In genomic region chr7:112760293-112760692, GRCm38 (mm10) we compare ENCODE assay signal across 8 mouse cellular contexts.
A peak's percentile ranks its signal among the peaks of the same experiment; 100 is the strongest.
DNase-seq lines count a peak whose midpoint lies in the region; ATAC-seq and TF ChIP-seq lines count a peak whose summit lies in the region.

No protein-coding gene starts in this region.

- TF ChIP-seq POLR2A in spleen, adult 2 months (IDR thresholded peaks at IDR 0.05; ENCODE audit: low read depth, low read length), result no peak

- H3K4me1 ChIP-seq in heart, embryonic 14.5 days (ENCODE audit: control insufficient read depth in 2 of 2, insufficient read depth in 2 of 2, low read length in 2 of 2), result peaks cover 47 to 96% of the 10 kb centered on the region in 2 experiments
- no peaks in the 10 kb centered on the region; the same call in 1 of the 2 replicates for H3K4me1 ChIP-seq in spleen, adult 2 months (ENCODE audit: control insufficient read depth, insufficient read depth, insufficient read length)
- peaks cover 44% of the 10 kb centered on the region for H3K4me1 ChIP-seq in hindbrain, embryonic 15.5 days (replicated peaks)
- peaks cover 43% of the 10 kb centered on the region for H3K4me1 ChIP-seq in stomach, embryonic 16.5 days (ENCODE audit: control insufficient read depth, insufficient read depth, low read length)

- ATAC-seq in heart, embryonic 14.5 days (ENCODE audit: insufficient number of reproducible peaks, insufficient read depth, low FRiP score, low read depth), result no peak
- no peak for ATAC-seq in hindbrain, embryonic 15.5 days (ENCODE audit: low FRiP score, low read depth)
- no peak for ATAC-seq in stomach, embryonic 16.5 days (ENCODE audit: insufficient read depth, low FRiP score)

- peak overlapping the region; percentile 41 for H3K9ac ChIP-seq in heart, embryonic 14.5 days (ENCODE audit: low read length)
- H3K9ac ChIP-seq in hindbrain, embryonic 15.5 days, result no peak overlapping the region
- H3K9ac ChIP-seq in stomach, embryonic 16.5 days (ENCODE audit: low read length), result no peak overlapping the region

- H3K4me2 ChIP-seq in heart, embryonic 14.5 days (ENCODE audit: low read length), result no peak overlapping the region
- H3K4me2 ChIP-seq in hindbrain, embryonic 15.5 days, result no peak overlapping the region
- no peak overlapping the region for H3K4me2 ChIP-seq in stomach, embryonic 16.5 days (ENCODE audit: low read depth, low read length)

- DNase-seq in heart, adult 18-20 months, result no peak
- DNase-seq in spleen, adult 2 months (ENCODE audit: low read depth in 1 of 2, low spot score in 2 of 2), result no peak
- no peak for DNase-seq in spleen, postnatal 14 days (ENCODE audit: low spot score in 2 of 2)
- DNase-seq in cerebellum, postnatal 4 days (ENCODE audit: low spot score in 2 of 2), result no peak
- DNase-seq in frontal cortex, adult 2 months (ENCODE audit: extremely low spot score in 1 of 2, low spot score in 1 of 2), result no peak

- H3K4me3 ChIP-seq in heart, embryonic 14.5 days (ENCODE audit: control insufficient read depth in 1 of 2, insufficient read depth in 1 of 2, low read depth in 1 of 2, low read length in 2 of 2), result no peak overlapping the region
- H3K4me3 ChIP-seq in spleen, adult 2 months (ENCODE audit: extremely low read depth, insufficient read depth, insufficient read length), result no peak overlapping the region
- H3K4me3 ChIP-seq in hindbrain, embryonic 15.5 days, result no peak overlapping the region
- H3K4me3 ChIP-seq in stomach, embryonic 16.5 days (replicated peaks; ENCODE audit: low read length), result no peak overlapping the region

- H3K27ac ChIP-seq in heart, embryonic 14.5 days (replicated peaks in 1 of 2; ENCODE audit: control insufficient read depth in 1 of 2, insufficient read depth in 1 of 2, low read depth in 2 of 2, low read length in 2 of 2), result peak overlapping the region; percentile 77 to 79
- H3K27ac ChIP-seq in spleen, adult 2 months (ENCODE audit: insufficient read depth, low read length), result 0 out of 2 replicates have a peak overlapping the region, but pooled peaks have one; percentile 6
- H3K27ac ChIP-seq in hindbrain, embryonic 15.5 days (replicated peaks), result peak overlapping the region; percentile 20; the same call in 1 of the 2 replicates
- H3K27ac ChIP-seq in stomach, embryonic 16.5 days (ENCODE audit: low read length), result peak overlapping the region; percentile 4; the same call in 1 of the 2 replicates

- no peak for TF ChIP-seq CTCF in spleen, adult 2 months (IDR thresholded peaks at IDR 0.05; ENCODE audit: extremely low read depth, insufficient read depth, insufficient read length, insufficient replicate concordance)

- no peaks in the 10 kb centered on the region for H3K27me3 ChIP-seq in heart, embryonic 14.5 days (ENCODE audit: control insufficient read depth, insufficient read depth, low read length)
- no peaks in the 10 kb centered on the region for H3K27me3 ChIP-seq in spleen, adult 2 months (ENCODE audit: control insufficient read depth, insufficient read depth, low read length)
- no peaks in the 10 kb centered on the region for H3K27me3 ChIP-seq in hindbrain, embryonic 15.5 days
- no peaks in the 10 kb centered on the region for H3K27me3 ChIP-seq in stomach, embryonic 16.5 days (ENCODE audit: control insufficient read depth, insufficient read depth, low read length)

- peaks cover 10% of the 10 kb centered on the region; the same call in 1 of the 2 replicates for H3K36me3 ChIP-seq in heart, embryonic 14.5 days (ENCODE audit: control insufficient read depth, insufficient read depth, low read length)
- H3K36me3 ChIP-seq in spleen, adult 2 months (ENCODE audit: control insufficient read depth, insufficient read depth, low read length), result no peaks in the 10 kb centered on the region
- H3K36me3 ChIP-seq in hindbrain, embryonic 15.5 days, result no peaks in the 10 kb centered on the region
- no peaks in the 10 kb centered on the region for H3K36me3 ChIP-seq in stomach, embryonic 16.5 days (ENCODE audit: control insufficient read depth, insufficient read depth, low read length)

- 50% methylated on average over 3 of the region's 3 CpGs for WGBS in heart, embryonic 14.5 days
- 76% methylated on average over 3 of the region's 3 CpGs for WGBS in spleen, adult 2 months
- WGBS in hindbrain, embryonic 15.5 days, result 59% methylated on average over 3 of the region's 3 CpGs
- WGBS in stomach, embryonic 16.5 days, result 64% methylated on average over 3 of the region's 3 CpGs

- no peaks in the 10 kb centered on the region for H3K9me3 ChIP-seq in heart, embryonic 14.5 days (ENCODE audit: control insufficient read depth, low read length)
- H3K9me3 ChIP-seq in hindbrain, embryonic 15.5 days, result no peaks in the 10 kb centered on the region
- no peaks in the 10 kb centered on the region for H3K9me3 ChIP-seq in stomach, embryonic 16.5 days (replicated peaks; ENCODE audit: control insufficient read depth, low read length)

Comparison
In these comparisons a context has a peak if more than half of its experiments do, and no peak if none do; other contexts are left out.
1. H3K27ac ChIP-seq: peak in every context shown above with its lines; median percentile 78 in heart, embryonic 14.5 days; 20 in hindbrain, embryonic 15.5 days; 6 in spleen, adult 2 months; 4 in stomach, embryonic 16.5 days.